Mouse (Mus musculus) cerebellum, postnatal 25 days (tissue): ENCODE data around the gene Fam57a.
A peak's percentile ranks its signal among the peaks of the same experiment; 100 is the strongest.

ENCODE experiments used
- DNase-seq, 2 experiments: peaks; one replicate each; pipeline ENCODE4 v3.0.0; 2021; ENCODE audit warnings: mixed read lengths in 2 of 2

Fam57a gene

GRCm38 (mm10) chr11:76179495-76180145 lies at the start of gene Fam57a, which contains the start of gene Vps53:
TSS of gene Fam57a (plus strand) at chr11:76179671.
TSS of gene Vps53 (minus strand) at chr11:76179647.
- DNase-seq: peak; percentile 92 to 93

- no peak for DNase-seq
These were observed 48.6 kb upstream of the Fam57a start for GRCm38 (mm10) chr11:76130859-76131258.

- DNase-seq: no peak
These were observed 43.6 kb upstream of the Fam57a start for GRCm38 (mm10) chr11:76135641-76136437.

GRCm38 (mm10) chr11:76137996-76138395 lies 41.5 kb upstream of the Fam57a start:
- DNase-seq: no peak

- DNase-seq: no peak
These were observed 35.1 kb upstream of the Fam57a start for GRCm38 (mm10) chr11:76144386-76144785.

- DNase-seq: no peak
These were observed 34.3 kb upstream of the Fam57a start for GRCm38 (mm10) chr11:76145169-76145568.

GRCm38 (mm10) chr11:76146187-76147010 lies 33.1 kb upstream of the Fam57a start:
- peak; percentile 45 to 59 for DNase-seq

- no peak for DNase-seq
These were observed 31.1 kb upstream of the Fam57a start for GRCm38 (mm10) chr11:76148055-76149008.

- no peak for DNase-seq
These were observed 28.5 kb upstream of the Fam57a start for GRCm38 (mm10) chr11:76150980-76151379.

GRCm38 (mm10) chr11:76153236-76153951 lies 26.1 kb upstream of the Fam57a start:
- DNase-seq: no peak

- DNase-seq: no peak
These were observed 25.3 kb upstream of the Fam57a start for GRCm38 (mm10) chr11:76154200-76154599.

GRCm38 (mm10) chr11:76154861-76155260 lies 24.6 kb upstream of the Fam57a start:
- no peak for DNase-seq

- DNase-seq: no peak
These were observed 21.1 kb upstream of the Fam57a start for GRCm38 (mm10) chr11:76158375-76158774.

- no peak for DNase-seq
These were observed 19.2 kb upstream of the Fam57a start for GRCm38 (mm10) chr11:76160251-76160650.

GRCm38 (mm10) chr11:76166657-76167056 lies 12.8 kb upstream of the Fam57a start:
- no peak for DNase-seq

- DNase-seq: peak; percentile 74 to 84
These were observed 12.2 kb upstream of the Fam57a start for GRCm38 (mm10) chr11:76167079-76167765.

GRCm38 (mm10) chr11:76168976-76169375 lies 10.5 kb upstream of the Fam57a start:
- DNase-seq: peak; percentile 51 to 76

GRCm38 (mm10) chr11:76170207-76170606 lies 9.3 kb upstream of the Fam57a start:
- DNase-seq: peak; percentile 63 to 69

GRCm38 (mm10) chr11:76178726-76179494 lies 561 bp upstream of the Fam57a start:
- peak in 1 of 2 experiments; percentile 51 for DNase-seq

GRCm38 (mm10) chr11:76180146-76180540 lies 672 bp downstream of the Fam57a start:
- peak in 1 of 2 experiments; percentile 16 for DNase-seq
